Mouse (Mus musculus): ENCODE data around the gene Trim39.
A peak's percentile ranks its signal among the peaks of the same experiment; 100 is the strongest.

Trim39 gene

GRCm38 (mm10) chr17:36271586-36272256 is at the start of gene Trim39:
TSS of gene Trim39 (minus strand) at chr17:36272247.
- peak; percentile 20 to 90 for DNase-seq

DNA sequence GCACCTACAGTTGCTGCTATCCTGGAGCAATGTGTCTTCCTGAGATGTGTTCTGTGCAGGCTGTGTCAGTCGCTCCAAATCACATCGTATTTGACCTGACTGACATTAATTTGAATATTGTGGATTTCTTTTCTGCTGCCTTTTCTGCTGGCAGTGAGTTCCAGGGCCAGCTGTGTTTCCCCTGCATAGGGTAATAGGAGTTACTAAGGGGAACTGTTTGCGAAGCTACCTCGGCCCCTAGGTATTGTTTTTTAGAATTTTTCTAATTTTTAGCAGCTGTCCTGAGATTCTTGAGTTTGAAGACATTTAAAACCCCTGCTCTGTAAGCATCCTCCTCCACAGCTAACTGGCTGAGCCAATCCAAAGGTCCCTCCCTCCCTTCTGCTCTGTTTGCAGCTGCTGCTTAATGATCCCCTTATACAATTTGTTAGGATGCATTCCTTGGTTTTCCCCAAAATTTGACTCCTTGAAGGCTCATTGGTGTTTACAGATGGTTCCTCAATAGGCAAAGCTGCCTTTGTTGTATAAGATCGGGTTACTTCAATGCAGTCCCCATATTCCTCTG is 43.7 kb upstream of the Trim39 start:
- DNase-seq = no peak

GRCm38 (mm10) chr17:36315041-36315688 is 43.1 kb upstream of the Trim39 start:
- DNase-seq = peak; percentile 84 to 85

GRCm38 (mm10) chr17:36314511-36314910 is 42.5 kb upstream of the Trim39 start:
- DNase-seq = peak; percentile 15 to 43

GRCm38 (mm10) chr17:36309293-36309692 is 37.2 kb upstream of the Trim39 start:
- no peak for DNase-seq

DNA sequence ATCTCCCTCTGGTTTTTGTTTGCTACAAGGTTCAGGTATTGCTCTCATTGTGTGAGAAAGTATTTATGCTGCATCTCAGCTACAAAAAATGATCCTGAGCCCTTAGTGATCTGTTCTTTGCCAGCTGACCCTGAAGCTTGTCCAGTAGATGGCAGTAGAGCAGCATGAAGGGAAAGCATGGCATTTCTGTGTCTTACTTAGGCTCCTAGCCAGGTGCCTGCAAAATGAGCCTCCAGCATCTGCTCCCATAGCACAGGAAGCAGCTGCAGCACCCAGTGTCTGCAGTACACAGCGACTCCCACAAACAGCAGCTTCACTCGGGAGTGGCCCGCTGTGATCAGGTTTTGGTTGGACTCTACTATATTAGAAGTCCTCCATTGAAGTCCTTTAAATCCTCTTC is 36.8 kb upstream of the Trim39 start:
- peak; percentile 89 to 91 for DNase-seq

GRCm38 (mm10) chr17:36286390-36286789 is 14.3 kb upstream of the Trim39 start, which contains the start of gene H2-M10.2:
TSS of gene H2-M10.2 (minus strand) at chr17:36286490.
- no peak for DNase-seq

GRCm38 (mm10) chr17:36281521-36282245 is 9.6 kb upstream of the Trim39 start:
- DNase-seq = no peak

DNA sequence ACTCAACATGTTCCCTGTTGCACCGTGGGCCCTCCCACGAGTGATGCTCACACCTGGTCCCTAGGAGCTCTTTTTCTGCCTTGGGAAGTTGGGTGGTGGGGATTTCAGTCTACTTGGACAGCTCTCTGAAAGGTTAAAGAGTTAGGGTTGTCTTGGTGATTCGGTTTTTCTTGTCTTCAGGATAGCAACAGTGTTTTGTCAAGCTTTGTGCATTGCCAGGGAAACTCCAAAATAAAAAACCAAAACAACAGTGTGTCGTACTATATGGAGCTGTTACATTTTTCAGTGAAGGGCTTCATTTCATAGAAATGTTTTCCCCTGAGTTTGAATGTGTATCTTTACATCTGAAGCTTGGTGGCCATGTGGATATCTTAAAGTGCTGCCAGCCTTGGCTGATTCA is 2.7 kb upstream of the Trim39 start:
- DNase-seq = no peak

DNA sequence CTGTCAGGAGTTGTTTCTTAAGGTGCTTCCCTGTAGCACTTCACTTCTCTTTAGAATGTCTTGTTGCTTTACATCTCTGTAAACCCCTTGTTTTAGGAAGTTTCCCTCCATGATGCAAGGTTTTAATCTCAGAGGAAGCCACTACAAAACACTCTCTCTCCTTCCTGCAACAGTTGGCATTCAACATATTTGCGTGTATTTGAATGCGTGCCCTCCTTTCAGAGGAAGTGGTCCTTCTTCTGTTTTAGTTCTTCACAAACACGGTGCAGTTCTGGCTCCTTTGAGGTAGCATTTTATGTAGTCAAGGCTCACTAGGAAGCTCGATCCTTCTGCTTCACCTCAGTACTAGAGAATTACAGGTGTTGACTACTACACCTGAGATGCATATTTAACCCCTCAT is 1.7 kb upstream of the Trim39 start:
- DNase-seq = no peak

GRCm38 (mm10) chr17:36272643-36273366 is 758 bp upstream of the Trim39 start:
- DNase-seq = no peak

DNA sequence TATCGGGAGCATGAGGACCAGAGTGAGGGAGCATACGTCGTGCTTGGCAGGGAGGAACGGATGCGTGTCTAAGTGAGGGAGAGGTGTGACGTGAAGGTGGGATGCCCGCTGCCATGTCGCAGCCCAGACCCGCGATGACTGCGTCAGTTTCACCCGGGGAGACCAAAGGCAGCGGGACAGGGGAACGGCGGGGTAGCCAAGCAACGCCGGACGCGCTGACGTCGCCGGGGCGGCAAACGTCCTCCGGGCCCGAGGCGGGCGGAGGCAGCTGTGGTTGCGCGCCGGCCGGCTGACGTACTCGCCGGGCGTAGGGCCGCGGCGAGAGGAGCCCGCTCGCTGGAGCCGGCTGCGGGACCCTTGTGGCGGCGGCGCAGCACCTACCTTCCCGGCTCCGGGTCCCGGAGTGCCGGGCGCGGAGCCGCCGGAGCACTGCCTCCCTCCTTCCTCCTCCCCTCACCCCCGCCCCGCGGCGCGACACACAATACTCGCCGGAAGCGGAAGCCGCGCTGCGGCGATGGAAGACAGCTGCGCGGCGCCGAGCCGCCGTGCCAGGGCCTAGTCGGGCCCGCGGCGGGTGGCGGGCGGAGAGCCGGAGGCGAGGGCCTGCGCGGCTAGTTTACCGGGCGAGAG is 976 bp downstream of the Trim39 start:
- peak; percentile 91 to 93 for DNase-seq

DNA sequence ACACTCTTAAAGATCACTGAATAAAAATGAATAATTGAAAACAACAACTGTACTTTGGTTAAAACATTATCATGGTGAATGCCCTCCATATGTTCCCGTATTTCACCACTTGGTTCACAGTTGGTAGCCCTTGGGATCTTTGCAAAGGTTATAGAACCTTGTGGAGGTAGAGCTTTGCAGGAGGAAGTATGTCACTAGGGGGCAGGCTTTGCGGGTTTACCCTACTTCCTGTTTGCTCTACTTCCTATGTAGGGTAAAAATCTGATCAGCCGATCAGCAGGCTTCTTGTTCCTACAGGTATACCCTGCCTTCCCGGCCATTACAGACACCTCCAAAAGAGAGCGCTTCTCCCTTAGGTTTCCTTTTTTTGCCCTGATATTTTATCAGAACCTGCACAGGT is 6.2 kb downstream of the Trim39 start:
- peak in 1 of 2 experiments; percentile 30 for DNase-seq

DNA sequence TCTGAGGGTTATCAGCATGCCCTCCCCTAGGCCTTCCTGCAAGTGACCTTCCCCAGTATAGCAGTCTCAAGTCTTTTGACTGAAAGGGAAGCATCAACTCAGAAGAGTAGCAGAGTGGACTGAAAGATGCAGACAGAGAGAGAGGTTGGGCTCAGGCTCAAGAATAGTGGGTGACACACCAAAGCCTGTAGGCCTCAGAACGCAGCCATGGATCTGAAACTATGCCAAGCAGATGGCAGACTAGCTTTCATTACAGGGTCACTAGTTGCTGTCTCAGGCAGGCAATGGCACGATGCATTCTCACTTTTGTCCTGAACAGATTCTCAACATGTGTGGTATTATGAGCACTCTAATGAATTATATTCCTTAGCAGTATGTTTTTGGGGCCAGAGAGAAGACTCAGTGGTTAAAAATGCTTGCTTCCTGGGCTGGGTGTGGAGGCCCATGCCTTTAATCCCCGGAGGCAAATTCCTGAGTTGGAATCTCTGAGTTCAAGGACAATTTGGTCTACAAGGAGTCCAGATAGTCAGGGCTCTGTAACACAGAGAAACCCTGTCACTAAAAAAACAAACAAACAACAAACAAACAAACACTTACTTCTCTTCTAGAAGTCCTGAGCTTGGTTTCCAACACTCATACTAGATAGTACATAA is 7.6 kb downstream of the Trim39 start:
- DNase-seq = no peak

GRCm38 (mm10) chr17:36261511-36262166 is 10.4 kb downstream of the Trim39 start:
- no peak for DNase-seq

DNA sequence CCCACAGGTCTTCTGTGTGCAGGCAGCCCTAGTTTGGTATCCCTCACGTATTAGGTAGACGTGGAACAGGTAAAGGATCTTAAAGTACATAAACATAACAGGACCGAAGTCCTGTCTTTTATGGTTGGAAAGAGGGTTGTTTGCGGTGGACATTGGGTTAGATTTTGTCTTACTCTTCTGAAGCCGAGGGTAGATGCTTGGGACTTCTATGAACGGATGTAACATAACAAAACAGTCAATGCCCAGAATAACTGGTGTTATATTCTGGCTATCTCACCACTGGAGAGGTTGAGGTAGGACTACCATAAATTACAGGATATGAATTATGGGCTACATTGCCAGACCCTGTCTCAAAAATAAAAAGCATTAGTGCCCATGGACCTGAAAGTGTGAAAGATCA is 14.1 kb downstream of the Trim39 start, which contains the start of gene Rpp21:
Gene Rpp21, minus strand, starts transcription at position 101 of the 400 bp plus-strand sequence.
- DNase-seq = no peak

- DNase-seq = peak; percentile 91 to 92
These were observed 14.7 kb downstream of the Trim39 start for GRCm38 (mm10) chr17:36257241-36257947.

- no peak for DNase-seq
These were observed 18.9 kb downstream of the Trim39 start for GRCm38 (mm10) chr17:36253087-36253600.

DNA sequence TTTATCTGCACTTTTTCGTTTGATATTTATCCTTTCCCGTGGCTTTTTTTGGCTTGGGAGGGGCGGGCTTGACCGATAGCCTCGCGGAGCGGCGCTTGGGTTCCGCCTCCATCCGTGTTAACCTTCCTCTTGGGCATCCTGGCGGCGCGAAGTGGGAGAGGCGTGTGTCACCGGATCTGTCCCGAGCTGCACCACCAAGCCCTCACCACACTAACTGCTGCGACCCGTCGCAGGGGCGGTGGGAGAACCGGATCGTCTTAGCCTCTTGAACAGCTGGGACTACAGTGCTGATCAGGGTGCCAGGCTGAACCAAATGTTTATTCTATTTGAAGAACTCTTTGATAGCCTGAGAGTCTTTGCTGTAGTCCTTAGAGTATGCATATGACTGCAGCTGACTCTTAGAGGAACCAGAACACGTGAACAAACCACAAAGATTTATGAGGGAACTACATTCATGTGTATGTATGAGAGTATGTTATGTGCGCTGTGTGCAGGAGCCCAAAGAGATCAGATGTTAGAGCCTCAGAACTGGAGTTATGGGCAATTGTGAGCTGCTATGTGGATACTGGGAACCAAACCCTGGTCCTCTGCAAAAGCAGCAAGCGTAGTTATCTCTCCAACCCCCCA is 19.7 kb downstream of the Trim39 start:
- no peak for DNase-seq

DNA sequence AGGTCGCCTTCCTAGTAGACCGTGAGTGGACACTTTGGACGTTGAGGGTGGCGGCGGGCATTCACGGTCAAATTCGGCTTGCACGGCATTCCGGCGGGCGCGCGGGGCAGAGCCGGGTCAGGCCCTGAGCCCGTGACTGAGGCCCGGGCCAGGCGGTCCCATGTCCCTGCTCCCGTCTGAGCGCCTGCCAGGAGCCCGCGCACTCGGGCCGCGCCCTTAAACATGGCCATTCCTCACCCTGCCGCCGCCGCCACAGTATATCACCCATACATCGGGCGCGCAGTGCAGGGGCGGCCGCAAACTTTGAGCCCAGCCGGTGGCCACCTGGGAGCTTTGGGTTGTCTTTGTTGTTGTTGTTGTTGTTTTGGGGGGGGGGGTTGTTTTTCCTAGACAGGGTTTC is 23.2 kb downstream of the Trim39 start:
- no peak for DNase-seq
